Mouse (Mus musculus) c-Kit-positive CD71-positive TER-119-positive erythroid progenitor cells, embryonic 14.5 days (primary cell): ENCODE data around the gene Kctd17.
A peak's percentile ranks its signal among the peaks of the same experiment; 100 is the strongest.

Experiments used
- DNase-seq: peaks from one replicate; pipeline ENCODE4 v3.0.0-alpha.2; 2013; ENCODE audit warnings: low spot score

The Kctd17 gene

GRCm38 (mm10) chr15:78414157-78414556 lies 14.2 kb upstream of the Kctd17 start:
- no peak for DNase-seq

DNA sequence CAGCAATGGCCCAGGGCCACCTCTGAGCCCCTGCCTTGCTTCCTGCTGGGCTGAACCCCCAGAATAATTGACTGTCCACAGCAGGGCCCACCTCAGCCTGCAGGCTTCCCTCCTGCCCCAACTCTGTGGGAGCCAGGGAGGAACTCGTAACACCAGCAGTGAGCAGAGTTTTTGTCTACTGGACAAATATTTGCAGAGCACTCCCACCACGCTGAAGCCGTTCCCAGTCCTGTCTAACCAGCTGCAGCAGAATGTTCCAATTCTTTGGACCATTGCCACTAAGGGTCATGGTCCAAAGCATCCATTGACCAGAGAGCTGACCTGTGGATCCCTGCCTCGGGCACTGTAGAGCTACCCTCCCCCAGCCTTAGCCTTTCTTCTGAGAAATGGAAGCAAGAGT lies 11.4 kb upstream of the Kctd17 start:
- no peak for DNase-seq

DNA sequence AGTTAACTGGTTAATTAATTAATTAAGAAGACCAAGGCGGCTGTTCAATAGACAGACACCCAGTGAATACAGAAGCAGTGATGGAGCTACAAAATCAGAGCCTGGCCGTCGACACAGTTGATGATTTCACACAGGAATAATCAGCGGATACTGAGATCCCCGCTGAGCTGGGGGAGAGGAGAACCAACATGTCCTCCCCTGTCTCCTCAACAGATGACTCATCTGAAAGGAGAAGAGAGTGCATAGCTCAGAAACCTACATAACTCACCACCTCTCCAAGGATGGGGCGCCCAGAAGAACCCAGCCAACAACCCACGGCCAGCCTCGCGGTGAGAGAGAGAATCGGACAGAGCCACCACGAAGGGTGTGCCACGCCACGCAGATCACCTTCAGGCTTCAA lies 8.0 kb upstream of the Kctd17 start:
- DNase-seq: no peak

DNA sequence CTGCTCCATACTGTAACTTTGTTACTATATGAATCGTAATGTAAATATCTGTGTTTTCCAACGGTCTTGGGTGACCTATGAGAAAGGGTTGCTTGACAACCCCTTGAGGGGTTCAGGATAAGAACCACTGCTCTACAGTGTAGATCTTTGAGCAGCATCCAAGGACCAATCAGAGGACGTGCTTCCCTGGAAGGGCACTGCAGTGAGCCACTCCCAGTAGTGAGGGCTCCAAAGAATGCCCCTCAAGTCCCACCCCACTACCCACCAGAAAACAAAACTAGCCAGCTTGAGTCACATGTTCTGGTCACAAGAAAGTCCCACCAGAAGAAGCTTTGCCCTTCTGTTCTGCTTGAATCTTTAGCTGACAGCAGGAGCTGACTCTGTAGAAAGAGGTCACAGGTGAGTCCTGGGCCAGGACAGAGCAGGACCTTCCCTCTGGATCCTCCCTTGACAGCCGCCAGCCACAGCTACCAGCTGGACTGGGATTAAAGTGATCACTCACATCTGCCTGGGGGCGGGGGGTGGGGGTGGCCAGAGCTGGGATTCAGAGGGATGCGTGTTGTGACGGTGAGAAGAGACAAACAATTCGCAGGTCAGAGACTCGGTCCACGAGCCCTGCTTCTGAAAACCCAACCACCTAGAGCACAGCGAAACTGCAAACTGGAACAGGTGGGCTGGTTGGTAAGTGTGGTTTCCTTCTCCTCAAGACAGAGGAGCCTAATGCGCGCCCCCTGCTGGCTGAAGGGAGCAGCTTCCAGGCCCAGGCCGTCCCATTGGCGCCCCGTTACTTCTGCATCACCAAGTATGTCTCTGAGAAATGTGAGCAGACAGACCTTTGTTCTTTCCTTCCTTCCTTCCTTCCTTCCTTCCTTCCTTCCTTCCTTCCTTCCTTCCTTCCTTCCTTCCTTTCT lies 6.1 kb upstream of the Kctd17 start:
- DNase-seq: peak; percentile 84

DNA sequence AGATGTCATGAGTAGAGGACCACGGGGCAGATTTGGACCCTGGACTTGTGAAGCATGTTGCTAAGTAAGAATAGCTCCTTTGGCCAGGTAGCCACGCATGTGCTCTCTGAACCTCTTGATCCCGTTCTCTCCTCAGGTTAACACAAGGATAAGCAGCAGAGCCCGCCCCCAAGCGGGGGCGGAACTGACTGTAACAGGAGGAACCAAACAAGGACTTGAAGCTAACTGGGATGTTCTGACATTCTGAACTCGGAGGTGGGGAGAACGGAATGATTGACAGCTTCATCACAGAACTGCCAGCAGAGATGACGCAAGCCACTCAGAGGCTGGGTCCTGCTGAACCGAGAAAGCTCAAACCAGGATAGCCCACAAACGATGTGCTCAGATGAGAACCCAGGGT lies 3.9 kb upstream of the Kctd17 start:
- DNase-seq: no peak

- DNase-seq: no peak
Measured at GRCm38 (mm10) chr15:78425230-78425629, 3.1 kb upstream of the Kctd17 start.

- DNase-seq: no peak
Measured at GRCm38 (mm10) chr15:78429139-78429459, 735 bp downstream of the Kctd17 start.

DNA sequence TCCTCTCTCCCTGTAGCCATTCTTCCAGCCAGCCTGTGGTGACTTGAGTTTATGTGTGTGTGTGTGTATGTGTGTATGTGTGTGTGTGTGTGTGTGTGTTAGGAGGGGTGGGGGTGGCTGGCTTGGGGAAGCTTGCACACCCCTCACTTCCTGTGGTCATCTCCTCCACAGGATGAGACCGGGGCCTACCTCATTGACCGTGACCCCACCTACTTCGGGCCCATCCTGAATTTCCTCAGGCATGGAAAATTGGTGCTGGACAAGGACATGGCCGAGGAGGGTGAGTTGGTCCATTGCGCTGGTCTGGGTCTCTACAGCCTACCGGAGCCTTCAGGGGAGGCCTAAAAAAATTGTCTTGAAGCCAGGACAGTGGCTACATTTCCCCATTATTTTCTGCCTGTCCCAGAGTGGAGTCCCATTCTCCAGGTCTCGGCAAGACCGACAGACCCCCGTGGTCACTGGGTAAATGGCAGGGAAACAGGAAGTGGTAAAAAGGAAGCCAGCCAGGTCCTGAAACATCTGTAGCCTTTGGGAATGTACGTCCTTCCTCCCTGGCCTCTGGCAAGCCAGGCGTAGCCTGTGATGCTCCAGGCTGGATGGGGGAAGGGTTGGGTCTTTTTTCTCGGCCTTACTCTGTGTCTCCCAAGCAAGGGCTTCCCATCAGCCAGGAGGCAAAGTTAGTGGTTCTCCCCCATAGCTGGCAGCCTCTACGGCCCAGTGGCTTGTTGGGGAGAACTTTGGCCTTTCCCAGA lies 1.7 kb downstream of the Kctd17 start:
- DNase-seq: no peak

DNA sequence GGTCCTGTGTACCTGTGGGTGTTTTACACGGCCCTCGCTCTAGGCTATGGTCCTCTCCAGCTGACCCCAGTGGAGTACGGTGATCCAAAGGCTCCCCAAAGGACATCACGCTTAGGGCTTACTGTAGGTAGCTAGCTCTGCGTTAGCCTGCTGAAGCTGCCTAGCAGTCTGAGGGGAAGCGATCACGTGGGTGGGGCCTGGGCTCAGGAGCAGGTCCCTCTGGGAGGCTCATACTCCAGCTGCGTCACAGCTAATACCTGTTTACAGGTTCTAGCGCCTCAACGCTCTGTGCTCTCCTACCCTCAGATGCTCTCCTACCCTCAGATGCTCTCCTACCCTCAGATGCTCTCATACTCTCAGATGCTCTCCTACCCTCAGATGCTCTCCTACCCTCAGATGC lies 2.5 kb downstream of the Kctd17 start:
- no peak for DNase-seq

DNA sequence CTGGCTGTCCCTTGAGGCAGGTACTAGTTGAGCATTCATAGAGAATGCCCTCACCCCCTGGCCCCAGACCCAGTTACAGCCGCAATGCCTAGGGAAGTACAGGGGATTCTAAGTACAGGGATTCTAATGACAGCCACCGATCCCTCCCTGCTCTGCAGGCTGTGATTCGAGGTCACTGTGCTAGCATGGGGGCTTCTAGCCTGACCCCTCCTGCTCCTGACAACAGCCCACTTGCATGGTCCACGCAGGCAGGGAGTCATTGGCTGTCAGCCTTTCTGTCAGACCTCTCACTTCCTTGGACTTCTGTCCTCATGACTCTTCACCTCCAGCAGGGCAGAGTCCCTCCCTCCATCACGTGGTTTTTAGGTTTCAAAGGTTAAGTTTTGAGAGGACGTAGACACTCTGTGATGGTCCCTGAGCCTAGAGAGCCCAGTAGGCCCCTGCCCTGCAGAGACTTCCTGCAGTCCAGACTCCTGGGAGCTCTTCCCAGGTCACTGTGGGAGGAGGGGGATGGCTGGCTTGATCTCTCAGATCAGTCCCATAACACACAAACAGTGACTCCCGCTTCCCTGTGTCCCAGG lies 3.3 kb downstream of the Kctd17 start:
- DNase-seq: no peak

- no peak for DNase-seq
Measured at GRCm38 (mm10) chr15:78434896-78435520, 6.6 kb downstream of the Kctd17 start.

DNA sequence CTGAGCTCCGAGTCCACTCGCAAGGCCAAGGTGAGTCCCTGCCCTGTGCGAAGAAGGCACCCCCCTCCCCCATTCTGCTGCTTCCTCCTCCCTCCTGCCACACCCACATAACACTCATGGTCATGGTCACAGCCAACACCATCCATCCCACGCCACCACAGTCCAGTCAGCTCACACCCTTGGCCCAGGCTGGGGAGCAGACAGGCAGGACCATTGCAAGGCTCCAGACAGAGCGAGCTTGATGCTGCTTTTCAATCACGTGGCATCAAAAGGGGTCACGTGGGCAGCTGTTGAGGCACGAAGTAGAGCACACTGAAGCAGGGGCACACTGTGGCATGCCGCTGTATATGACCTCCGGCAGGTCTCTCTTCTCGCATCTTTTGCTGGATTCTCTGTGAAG lies 7.3 kb downstream of the Kctd17 start:
- no peak for DNase-seq

GRCm38 (mm10) chr15:78436380-78437192 lies 8.2 kb downstream of the Kctd17 start:
- DNase-seq: no peak

GRCm38 (mm10) chr15:78437237-78438017 lies 9.1 kb downstream of the Kctd17 start:
- DNase-seq: no peak

DNA sequence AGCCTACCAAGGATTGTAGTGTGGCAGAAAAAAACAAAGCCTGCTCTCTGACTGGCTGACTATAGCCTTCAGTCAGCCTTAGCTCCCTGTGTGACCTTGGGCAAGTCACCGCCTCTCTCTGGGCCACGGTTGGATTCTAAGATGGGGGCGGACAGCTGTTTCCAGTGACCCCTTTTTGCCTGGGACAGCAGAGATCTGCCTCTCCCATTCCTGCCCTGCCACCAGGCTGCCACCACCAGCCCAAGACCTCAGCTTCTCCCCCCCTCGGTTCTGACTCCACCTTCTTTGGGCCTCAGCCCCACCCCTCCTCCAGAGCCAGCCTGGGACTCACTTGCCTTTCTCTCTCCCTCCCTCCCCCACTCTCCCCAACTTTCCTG lies 9.6 kb downstream of the Kctd17 start:
- DNase-seq: no peak

GRCm38 (mm10) chr15:78438505-78438904 lies 10.1 kb downstream of the Kctd17 start:
- no peak for DNase-seq

- no peak for DNase-seq
Measured at GRCm38 (mm10) chr15:78438973-78439372, 10.6 kb downstream of the Kctd17 start.

DNA sequence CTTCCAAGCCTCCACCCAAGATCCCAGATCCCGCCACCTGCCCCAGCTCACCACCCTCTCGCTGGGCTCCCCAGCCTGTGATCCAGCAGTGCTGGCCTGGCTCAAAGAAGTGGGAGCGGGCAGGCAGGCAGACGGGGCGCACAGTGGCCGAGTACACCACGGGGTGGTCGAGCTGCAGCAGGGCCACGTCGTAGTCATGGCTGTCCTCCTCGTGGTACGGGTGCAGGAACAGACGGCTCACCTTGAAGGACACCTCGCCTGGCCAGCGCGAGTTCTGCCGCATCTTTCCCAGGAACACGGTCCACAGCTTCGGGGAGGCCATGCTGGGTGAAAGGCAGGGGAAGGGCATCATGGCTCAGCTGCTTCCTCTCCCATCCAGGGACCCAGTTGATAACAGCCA lies 13.9 kb downstream of the Kctd17 start:
- no peak for DNase-seq

DNA sequence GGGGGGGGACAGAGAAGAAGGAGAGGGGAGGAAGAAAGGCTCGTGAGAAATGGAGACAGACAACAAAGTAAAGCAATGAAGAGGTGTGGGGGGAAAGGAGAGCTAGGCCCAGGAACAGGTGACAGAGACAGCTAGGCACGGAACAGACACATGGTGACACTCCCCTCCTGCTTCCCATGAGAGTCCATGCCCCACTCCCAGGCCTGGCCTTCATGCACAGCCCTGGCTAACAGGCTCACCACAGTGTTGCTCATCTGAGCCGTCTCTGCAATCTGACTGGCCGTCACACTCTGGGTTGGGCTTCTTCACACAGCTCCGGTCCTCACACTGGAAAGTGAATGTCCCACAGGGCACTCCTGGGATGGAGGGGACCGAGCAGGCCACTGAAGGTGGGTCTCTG lies 15.5 kb downstream of the Kctd17 start:
- DNase-seq: no peak

GRCm38 (mm10) chr15:78447121-78447520 lies 18.8 kb downstream of the Kctd17 start:
- no peak for DNase-seq
